Mouse (Mus musculus): ENCODE measurements at regions not wholly inside any gene's neighbourhood (a gene's known extent, or its start where the extent isn't known, plus 50 kb on each side); places are given as distances from the start of the nearest gene placed in this dataset.

DNA sequence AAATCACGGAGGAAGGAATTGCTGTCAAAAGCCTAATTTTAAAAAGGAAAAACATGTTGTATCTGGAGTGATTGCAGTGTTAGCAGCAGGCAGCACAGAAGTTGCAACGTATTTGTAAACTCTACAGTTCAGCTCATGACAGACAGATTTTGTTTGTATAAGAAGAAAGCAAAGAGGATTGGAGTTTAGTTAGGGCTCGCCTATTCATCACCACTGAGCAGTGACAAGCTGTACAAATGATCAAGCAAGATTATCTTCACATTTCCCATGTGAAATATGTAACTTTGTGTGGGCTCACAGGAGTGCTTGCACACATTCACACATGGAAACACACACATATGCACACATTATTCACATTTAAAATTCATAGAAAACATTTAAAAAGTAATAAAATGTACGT is 57.5 kb upstream of the Cenpw start:
- Histone ChIP-seq H3K36me3 (no peaks in the 10 kb centered on the region), H3K4me2 (no peak overlapping the region), H3K27me3 (no peaks in the 10 kb centered on the region), H3K27ac (no peak overlapping the region), H3K9ac (no peak overlapping the region), H3K4me3 (no peak overlapping the region), H3K9me3 (no peaks in the 10 kb centered on the region), H3K4me1 (no peaks in the 10 kb centered on the region)
- WGBS: 68% methylated on average over 4 of the region's 4 CpGs
- ATAC-seq (ENCODE audit: insufficient number of reproducible peaks, insufficient read depth, low FRiP score, low TSS enrichment, low read depth): no peak
